Mouse (Mus musculus) intestine, embryonic 15.5 days (tissue): ENCODE results near the gene Kif19a. TPM values are rescaled to one million over a fixed set of nuclear protein-coding genes. Genes with fewer than 3 reads are reported as not detected.

Source experiments
- ATAC-seq: fragments of 200-750 bp; cut with Nextera tagmentation; 2 replicates; pipeline ENCODE4 v1.8.0; 2017; ENCODE audit warnings: moderate TSS enrichment, moderate library complexity
- H3K27ac ChIP-seq: fragments of 300-500 bp; sonication (generic); 2 replicates; pipeline ENCODE4 v1.5.1; 2015; ENCODE audit warnings: mild to moderate bottlenecking, inconsistent platforms
- H3K27me3 ChIP-seq: fragments of 300-500 bp; sonication (generic); replicated peaks from 2 replicates; pipeline ENCODE4 v1.6.1; 2015; ENCODE audit warnings: inconsistent platforms
- H3K36me3 ChIP-seq: fragments of 300-500 bp; sonication (generic); 2 replicates; pipeline ENCODE4 v1.6.1; 2015; ENCODE audit warnings: inconsistent platforms
- H3K4me1 ChIP-seq: fragments of 300-500 bp; sonication (generic); replicated peaks from 2 replicates; pipeline ENCODE4 v1.6.1; 2015; ENCODE audit warnings: inconsistent platforms
- H3K4me2 ChIP-seq: fragments of 300-500 bp; sonication (generic); replicated peaks from 2 replicates; pipeline ENCODE4 v1.6.1; 2015; ENCODE audit warnings: mild to moderate bottlenecking, inconsistent platforms
- H3K4me3 ChIP-seq: fragments of 300-500 bp; sonication (generic); replicated peaks from 2 replicates; pipeline ENCODE4 v1.5.1; 2015; ENCODE audit warnings: inconsistent platforms
- H3K9ac ChIP-seq: fragments of 300-500 bp; sonication (generic); 2 replicates; pipeline ENCODE4 v1.6.1; 2015; ENCODE audit warnings: inconsistent platforms
- H3K9me3 ChIP-seq: fragments of 300-500 bp; sonication (generic); 2 replicates; pipeline ENCODE4 v1.6.1; 2016; ENCODE audit warnings: inconsistent platforms
- WGBS: fragments of 180-500 bp; shearing (Covaris S2); methylation state at CpG from one replicate; pipeline ENCODE4 v1.1.7; 2015; 5-methylcytosine and 5-hydroxymethylcytosine counted together
- polyA plus RNA-seq: library from polyadenylated mRNA; unstranded; fragments of >200 nt; fragmentation: Nextera tagmentation; extraction: Ambion mirVana; gene quantifications from 2 replicates; pipeline ENCODE4 v1.2.1, GENCODE M21; 2015

Kif19a gene
- polyA plus RNA-seq, 1 experiment from 2014 or later = 0.45 TPM

DNA sequence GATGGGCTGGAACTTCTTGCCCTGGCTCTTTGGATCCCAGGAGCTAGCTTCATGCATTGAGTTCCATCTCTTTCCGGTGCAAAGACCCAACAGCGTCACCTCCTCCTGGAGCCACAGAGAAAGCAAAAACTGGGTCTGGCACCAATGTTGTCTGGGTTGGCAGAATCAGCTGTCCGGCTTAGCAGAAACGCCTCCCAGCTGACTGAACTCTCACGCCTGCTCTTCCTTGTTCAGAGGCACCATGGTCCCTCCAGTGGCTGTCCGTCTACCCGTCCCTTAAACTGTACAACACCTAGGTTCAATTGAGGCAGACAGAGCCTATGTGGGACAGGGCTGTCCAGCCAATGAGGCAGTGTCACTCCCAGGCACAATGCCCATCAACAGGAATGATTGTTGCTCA, 32.0 kb downstream of the Kif19a start:
- WGBS = 91% methylated on average over 7 of the region's 7 CpGs
- peaks cover 22% of the 10 kb centered on the region for H3K27me3 ChIP-seq
- H3K4me1 ChIP-seq = peaks cover 16% of the 10 kb centered on the region
- H3K27ac ChIP-seq = no peak overlapping the region
- no peak overlapping the region for H3K9ac ChIP-seq
- H3K4me2 ChIP-seq = no peak overlapping the region
- no peaks in the 10 kb centered on the region for H3K9me3 ChIP-seq
- no peaks in the 10 kb centered on the region for H3K36me3 ChIP-seq
- no peak overlapping the region for H3K4me3 ChIP-seq
- no peak for ATAC-seq

DNA sequence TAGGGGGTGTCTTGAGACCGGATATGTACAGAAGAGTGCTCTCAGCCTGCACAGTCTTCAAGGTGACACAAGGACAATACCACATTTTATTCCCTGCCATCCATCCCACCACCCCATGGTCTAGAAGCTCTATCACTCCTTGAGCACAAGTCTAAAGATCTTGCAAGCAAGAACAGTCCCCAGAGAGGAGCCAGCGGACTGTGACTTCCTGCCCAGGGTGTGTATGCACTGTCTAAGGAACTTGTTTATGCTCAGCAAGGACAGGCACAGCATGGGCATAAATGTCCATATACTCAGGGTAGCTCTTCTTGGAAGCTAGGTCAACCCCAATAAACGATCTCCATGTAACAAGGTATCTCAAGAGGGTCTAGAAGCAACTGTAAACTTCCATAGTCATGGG, 32.8 kb downstream of the Kif19a start:
- ATAC-seq = no peak
- Histone ChIP-seq H3K9me3 (no peaks in the 10 kb centered on the region), H3K27me3 (peaks cover 14% of the 10 kb centered on the region), H3K9ac (no peak overlapping the region), H3K4me3 (no peak overlapping the region), H3K27ac (no peak overlapping the region), H3K4me2 (no peak overlapping the region), H3K4me1 (peaks cover 20% of the 10 kb centered on the region; the same call in 1 of the 2 replicates), H3K36me3 (no peaks in the 10 kb centered on the region)
- WGBS = 79% methylated on average over 3 of the region's 3 CpGs

- peaks cover 8% of the 10 kb centered on the region for H3K27me3 ChIP-seq
- H3K9ac ChIP-seq = no peak within 1 kb of the TSS
- 92% methylated on average over 3 of the region's 3 CpGs for WGBS
- no peaks in the 10 kb centered on the region for H3K36me3 ChIP-seq
- no peaks in the 10 kb centered on the region for H3K9me3 ChIP-seq
- no peak within 1 kb of the TSS for H3K27ac ChIP-seq
- peaks cover 23% of the 10 kb centered on the region; the same call in 1 of the 2 replicates for H3K4me1 ChIP-seq
- no peak for ATAC-seq
- H3K4me3 ChIP-seq = no peak within 1 kb of the TSS
- H3K4me2 ChIP-seq = no peak within 1 kb of the TSS
Observed at GRCm38 (mm10) chr11:114798624-114799023, 33.4 kb downstream of the Kif19a start, which contains the start of gene Gpr142. Gpr142 (plus strand) TSS chr11:114798924.

- Histone ChIP-seq H3K4me1 (peaks cover 10% of the 10 kb centered on the region; the same call in 1 of the 2 replicates), H3K27me3 (0 out of 2 replicates have a peak, but pooled peaks cover 2% of the 10 kb centered on the region), H3K9ac (no peak overlapping the region), H3K4me2 (no peak overlapping the region), H3K36me3 (no peaks in the 10 kb centered on the region), H3K9me3 (no peaks in the 10 kb centered on the region), H3K27ac (no peak overlapping the region), H3K4me3 (no peak overlapping the region)
- 81% methylated on average over 1 of the region's 1 CpGs for whole genome bisulfite sequencing
- no peak for ATAC-seq
Observed at GRCm38 (mm10) chr11:114801906-114802305, 36.7 kb downstream of the Kif19a start.

DNA sequence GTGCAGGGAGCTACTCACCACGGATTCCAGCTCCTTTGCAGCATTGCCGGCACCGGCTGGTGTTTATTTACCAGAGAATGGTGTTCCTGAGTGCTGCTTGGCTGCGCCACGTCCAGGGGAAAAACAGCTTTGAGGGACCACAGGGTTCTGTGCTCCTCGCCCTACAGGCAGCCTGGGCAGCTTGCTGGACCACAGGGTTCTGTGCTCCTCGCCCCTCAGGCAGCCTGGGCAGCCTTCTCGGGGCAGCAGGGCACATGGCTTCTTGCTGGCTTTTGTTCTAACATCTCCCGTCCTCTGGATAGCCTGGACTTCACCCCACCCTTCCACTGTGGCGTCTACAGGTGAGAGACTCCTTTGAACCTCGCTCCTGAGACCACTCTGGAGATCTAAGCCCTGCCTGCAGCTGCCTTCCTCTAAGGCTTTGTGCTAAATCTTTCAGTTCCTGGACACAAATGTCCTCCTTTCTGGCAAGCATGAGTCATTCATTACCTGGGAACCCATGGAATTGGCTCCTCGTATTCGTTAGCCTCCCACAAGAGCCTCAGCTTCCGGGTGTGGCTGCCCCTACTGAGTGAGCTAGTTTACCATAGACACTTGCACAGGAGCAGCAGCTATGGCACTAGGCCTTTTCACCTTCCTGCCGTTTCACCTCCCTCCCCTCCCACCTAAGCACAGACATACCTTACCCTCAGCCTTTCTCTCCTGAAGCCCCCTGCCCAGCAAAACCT, 37.5 kb downstream of the Kif19a start:
- 50% methylated on average over 15 of the region's 15 CpGs for WGBS
- no peak overlapping the region for H3K4me2 ChIP-seq
- H3K4me3 ChIP-seq = no peak overlapping the region
- H3K27me3 ChIP-seq = no peaks in the 10 kb centered on the region
- H3K27ac ChIP-seq = no peak overlapping the region
- no peaks in the 10 kb centered on the region for H3K36me3 ChIP-seq
- peak; percentile 47 for ATAC-seq
- H3K4me1 ChIP-seq = peaks cover 13% of the 10 kb centered on the region; the same call in 1 of the 2 replicates
- no peak overlapping the region for H3K9ac ChIP-seq
- H3K9me3 ChIP-seq = no peaks in the 10 kb centered on the region

DNA sequence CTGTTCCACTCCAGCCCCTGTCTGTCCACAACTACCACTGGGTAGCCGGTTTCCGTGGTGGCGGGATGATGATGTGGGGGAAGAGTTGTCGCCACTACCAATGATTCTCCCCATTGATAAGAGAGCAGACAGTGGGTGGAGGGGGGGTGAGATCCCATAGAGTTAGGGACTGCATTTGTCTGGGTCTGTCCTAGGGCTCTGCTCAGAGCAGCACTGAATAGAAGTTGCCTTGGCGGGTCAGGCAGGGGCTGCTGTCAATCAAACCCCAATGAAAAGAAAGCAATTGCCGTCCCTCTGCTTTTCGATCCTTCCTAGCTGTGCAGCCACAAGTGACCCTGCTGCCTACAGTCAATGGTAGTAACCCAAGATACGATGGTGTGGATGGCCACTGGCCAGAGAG, 38.8 kb downstream of the Kif19a start:
- Histone ChIP-seq H3K9ac (no peak overlapping the region), H3K36me3 (no peaks in the 10 kb centered on the region), H3K4me3 (no peak overlapping the region), H3K9me3 (no peaks in the 10 kb centered on the region), H3K4me1 (peaks cover 15% of the 10 kb centered on the region; the same call in 1 of the 2 replicates), H3K27me3 (no peaks in the 10 kb centered on the region), H3K27ac (no peak overlapping the region), H3K4me2 (no peak overlapping the region)
- no peak for ATAC-seq
- 70% methylated on average over 8 of the region's 8 CpGs for WGBS

GRCm38 (mm10) chr11:114807025-114807424, 41.8 kb downstream of the Kif19a start:
- Histone ChIP-seq H3K36me3 (no peaks in the 10 kb centered on the region), H3K9me3 (no peaks in the 10 kb centered on the region), H3K4me3 (no peak overlapping the region), H3K27ac (no peak overlapping the region), H3K4me2 (no peak overlapping the region), H3K4me1 (peaks cover 15% of the 10 kb centered on the region; the same call in 1 of the 2 replicates), H3K9ac (no peak overlapping the region), H3K27me3 (no peaks in the 10 kb centered on the region)
- WGBS = 72% methylated on average over 2 of the region's 2 CpGs
- ATAC-seq = no peak

DNA sequence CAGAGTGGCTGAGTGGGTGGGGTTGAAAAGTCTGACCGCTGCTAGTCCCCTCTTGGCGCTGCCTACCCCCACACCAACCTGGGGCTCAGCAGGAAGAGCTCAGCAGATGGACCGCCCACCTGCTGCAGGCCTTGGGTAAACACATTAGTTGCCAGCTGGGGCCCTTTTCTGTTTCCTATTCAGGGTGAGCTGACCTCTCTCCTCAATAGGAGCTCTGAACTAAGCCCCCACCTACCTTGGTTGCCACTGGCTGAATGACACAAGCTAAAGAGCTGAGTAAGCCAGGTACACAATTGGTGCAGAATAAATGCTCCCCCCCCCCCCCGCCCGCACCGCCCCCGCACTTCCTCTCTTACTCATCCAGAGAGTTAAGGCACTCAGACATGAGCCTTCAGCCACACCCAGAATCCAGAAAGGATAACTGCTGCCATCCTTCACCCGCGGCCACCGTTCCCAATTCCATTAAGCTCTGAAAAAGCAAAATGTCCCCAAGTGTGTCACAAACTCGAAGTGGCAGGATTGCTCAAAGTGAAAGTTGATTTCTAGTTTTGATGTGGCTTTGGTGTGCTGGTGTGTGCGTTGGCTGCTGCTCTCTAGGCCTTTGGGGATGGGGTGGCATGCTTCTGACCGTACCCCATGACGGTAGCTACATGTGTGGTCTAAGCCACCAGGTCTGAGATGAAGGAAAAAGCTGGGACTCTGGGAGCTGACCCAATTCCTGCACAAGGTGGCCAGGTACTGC, 42.7 kb downstream of the Kif19a start:
- Histone ChIP-seq H3K27me3 (no peaks in the 10 kb centered on the region), H3K36me3 (no peaks in the 10 kb centered on the region), H3K4me2 (no peak overlapping the region), H3K27ac (no peak overlapping the region), H3K4me3 (no peak overlapping the region), H3K4me1 (peaks cover 10% of the 10 kb centered on the region; the same call in 1 of the 2 replicates), H3K9ac (no peak overlapping the region), H3K9me3 (no peaks in the 10 kb centered on the region)
- peak; percentile 47; the same call in 1 of the 2 replicates for ATAC-seq
- WGBS = 31% methylated on average over 14 of the region's 14 CpGs

GRCm38 (mm10) chr11:114809371-114809770, 44.2 kb downstream of the Kif19a start:
- Histone ChIP-seq H3K4me2 (no peak overlapping the region), H3K27me3 (no peaks in the 10 kb centered on the region), H3K27ac (no peak overlapping the region), H3K9ac (no peak overlapping the region), H3K9me3 (no peaks in the 10 kb centered on the region), H3K36me3 (no peaks in the 10 kb centered on the region), H3K4me1 (0 out of 2 replicates have a peak, but pooled peaks cover 5% of the 10 kb centered on the region), H3K4me3 (no peak overlapping the region)
- no peak for ATAC-seq
- WGBS = 73% methylated on average over 1 of the region's 1 CpGs

DNA sequence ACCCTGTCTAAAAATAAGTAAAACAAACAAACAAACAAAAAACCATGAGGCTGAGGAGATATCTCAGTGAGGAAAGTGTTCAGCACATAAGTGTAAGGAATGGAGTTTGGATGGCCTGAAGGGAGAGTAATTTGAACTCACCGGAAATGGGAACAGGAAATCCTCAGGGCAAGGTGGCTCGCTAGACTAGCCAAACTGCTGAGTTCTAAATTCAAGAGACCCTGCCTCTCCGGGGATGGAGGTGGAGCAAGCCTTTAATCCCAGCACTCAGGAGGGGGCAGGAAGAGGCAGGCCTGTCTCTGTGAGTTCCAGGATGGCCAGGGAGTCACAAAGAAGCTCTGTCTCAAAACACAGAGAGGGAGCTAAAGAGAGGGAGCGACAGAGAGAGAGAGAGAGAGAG, 45.2 kb downstream of the Kif19a start:
- H3K4me3 ChIP-seq = no peak overlapping the region
- H3K9me3 ChIP-seq = no peaks in the 10 kb centered on the region
- H3K4me2 ChIP-seq = no peak overlapping the region
- H3K9ac ChIP-seq = no peak overlapping the region
- H3K27me3 ChIP-seq = no peaks in the 10 kb centered on the region
- 0 out of 2 replicates have a peak, but pooled peaks cover 5% of the 10 kb centered on the region for H3K4me1 ChIP-seq
- no peaks in the 10 kb centered on the region for H3K36me3 ChIP-seq
- WGBS = 27% methylated on average over 4 of the region's 4 CpGs
- no peak overlapping the region for H3K27ac ChIP-seq
- no peak for ATAC-seq

DNA sequence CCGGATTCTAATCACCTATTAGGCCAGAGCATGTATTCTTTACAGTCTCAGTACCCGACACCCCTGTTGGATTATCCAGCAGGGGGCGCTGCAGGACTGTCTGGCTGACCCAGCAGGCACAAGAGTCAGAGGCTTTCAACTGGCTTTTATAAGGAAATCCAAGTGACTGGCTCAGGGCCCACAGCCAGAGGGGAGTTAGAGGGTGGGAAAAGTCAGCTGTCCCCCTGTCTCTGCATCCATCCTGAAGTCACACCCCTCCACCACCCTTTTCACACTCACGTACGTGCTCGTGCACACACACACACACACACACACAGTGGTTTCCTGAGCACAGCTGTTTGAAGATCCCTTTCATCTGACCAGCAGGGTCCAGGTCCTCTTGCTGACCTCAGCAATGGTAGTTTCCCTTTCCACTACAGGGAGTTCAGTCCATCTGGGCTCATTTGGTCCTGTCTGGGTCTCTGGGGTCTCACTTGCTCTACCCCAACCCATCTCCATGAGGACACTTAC, 47.6 kb downstream of the Kif19a start:
- WGBS = 11% methylated on average over 6 of the region's 6 CpGs

DNA sequence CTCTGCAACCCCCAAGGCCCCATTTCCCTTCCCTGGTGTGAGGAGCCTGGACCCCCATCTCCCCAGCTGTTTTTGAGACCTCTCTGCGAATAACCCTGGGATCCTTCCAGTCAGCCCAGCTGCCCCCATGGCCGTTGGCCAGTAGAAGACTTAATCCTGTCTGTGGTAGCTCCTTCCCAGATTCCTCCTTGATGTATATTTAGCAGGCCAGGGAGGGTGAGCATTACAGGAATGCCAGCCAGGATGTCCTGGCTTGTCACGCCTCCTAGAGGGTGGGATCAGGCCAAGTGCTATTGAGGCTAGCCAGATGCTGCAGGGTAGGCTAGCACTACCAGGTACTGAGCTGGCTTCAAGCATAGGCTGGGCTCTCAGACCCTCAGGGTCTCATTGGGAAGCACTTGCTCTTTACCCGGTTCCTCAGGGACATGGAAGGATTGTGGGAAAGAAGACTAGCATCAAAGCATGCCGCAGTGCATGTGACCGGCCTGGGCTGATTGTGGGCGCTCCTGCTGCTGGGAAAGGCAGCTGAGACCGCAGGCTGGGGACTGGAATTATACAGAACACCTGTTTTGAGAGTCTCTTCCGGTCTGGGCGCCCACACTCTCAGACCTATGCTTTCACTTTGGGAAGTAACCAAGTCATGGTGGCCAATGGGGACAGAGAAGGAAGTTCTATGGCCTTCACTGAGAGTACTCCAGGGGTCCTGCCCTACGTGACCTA, 49.8 kb downstream of the Kif19a start:
- Histone ChIP-seq H3K4me1 (no peaks in the 10 kb centered on the region), H3K9me3 (no peaks in the 10 kb centered on the region), H3K4me2 (no peak overlapping the region), H3K9ac (no peak overlapping the region), H3K36me3 (no peaks in the 10 kb centered on the region), H3K27me3 (no peaks in the 10 kb centered on the region), H3K4me3 (no peak overlapping the region), H3K27ac (no peak overlapping the region)
- no peak for ATAC-seq
- WGBS = 70% methylated on average over 11 of the region's 11 CpGs

More for the DNA sequence above, 47.6 kb downstream of the Kif19a start:
- Histone ChIP-seq H3K27me3 (no peaks in the 10 kb centered on the region), H3K4me3 (no peak overlapping the region), H3K9me3 (no peaks in the 10 kb centered on the region), H3K36me3 (no peaks in the 10 kb centered on the region), H3K4me2 (no peak overlapping the region), H3K9ac (no peak overlapping the region), H3K27ac (no peak overlapping the region), H3K4me1 (0 out of 2 replicates have a peak, but pooled peaks cover under 1% of the 10 kb centered on the region)
- peak; percentile 79 for ATAC-seq
